ENCODE assay signal across 17 mouse cellular contexts in genomic region chr3:144049270-144049669, GRCm38 (mm10).
"Had no signal": no experiment of that assay in that cellular context is flagged by ENCODE, and none has a peak within 500 bp of the region (broad histone marks: within the 10 kb centered on the region; RNA-seq: fewer than 3 reads in every experiment).

No protein-coding gene starts in this region.

- H3K36me3 ChIP-seq: intestine, embryonic 15.5 days; kidney, embryonic 15.5 days; limb, embryonic 13.5 days; liver, embryonic 15.5 days; lung, embryonic 15.5 days; midbrain, embryonic 10.5 days; neural tube, embryonic 12.5 days had no signal

- DNase-seq: kidney, adult 18-20 months; kidney, postnatal 4 days; midbrain, embryonic 14.5 days; retina, postnatal 1 day; right cerebral cortex, postnatal 4 days; spleen, adult 18-20 months; thymus, adult 18-20 months; thymus, postnatal 14 days had no signal

- H3K27ac ChIP-seq: intestine, embryonic 15.5 days; kidney, embryonic 15.5 days; layer of hippocampus, adult 2 months; limb, embryonic 13.5 days; liver, embryonic 15.5 days; lung, embryonic 15.5 days; midbrain, embryonic 10.5 days; neural tube, embryonic 12.5 days had no signal

- ATAC-seq: intestine, embryonic 15.5 days had no signal

- H3K27me3 ChIP-seq: intestine, embryonic 15.5 days; kidney, embryonic 15.5 days; limb, embryonic 13.5 days; liver, embryonic 15.5 days; lung, embryonic 15.5 days; neural tube, embryonic 12.5 days had no signal

- H3K4me1 ChIP-seq: intestine, embryonic 15.5 days; kidney, embryonic 15.5 days; limb, embryonic 13.5 days; liver, embryonic 15.5 days; lung, embryonic 15.5 days; neural tube, embryonic 12.5 days had no signal

- H3K9me3 ChIP-seq: intestine, embryonic 15.5 days; kidney, embryonic 15.5 days; limb, embryonic 13.5 days; liver, embryonic 15.5 days; lung, embryonic 15.5 days; midbrain, embryonic 10.5 days; neural tube, embryonic 12.5 days had no signal

- H3K9ac ChIP-seq: intestine, embryonic 15.5 days; kidney, embryonic 15.5 days; limb, embryonic 13.5 days; liver, embryonic 15.5 days; lung, embryonic 15.5 days; neural tube, embryonic 12.5 days had no signal

- H3K4me2 ChIP-seq: intestine, embryonic 15.5 days; kidney, embryonic 15.5 days; limb, embryonic 13.5 days; liver, embryonic 11.5 days; liver, embryonic 15.5 days; lung, embryonic 15.5 days; neural tube, embryonic 12.5 days had no signal

- H3K4me3 ChIP-seq: intestine, embryonic 15.5 days; kidney, embryonic 15.5 days; layer of hippocampus, adult 2 months; limb, embryonic 13.5 days; liver, embryonic 15.5 days; lung, embryonic 15.5 days; midbrain, embryonic 10.5 days; neural tube, embryonic 12.5 days had no signal
